Mouse (Mus musculus) hindbrain, embryonic 16.5 days (tissue): ENCODE results near the gene Miip. TPM values are rescaled to one million over a fixed set of nuclear protein-coding genes. Genes with fewer than 3 reads are reported as not detected.

Source experiments
- ATAC-seq: fragments of 200-750 bp; cut with Nextera tagmentation; 2 replicates; pipeline ENCODE4 v1.8.0; 2017; ENCODE audit warnings: moderate TSS enrichment, moderate library complexity
- H3K27ac ChIP-seq: fragments of 300-500 bp; sonication (generic); 2 replicates; pipeline ENCODE4 v1.5.1; 2014; ENCODE audit warnings: low read depth, mild to moderate bottlenecking, control low read depth, low read length, moderate library complexity
- H3K27me3 ChIP-seq: fragments of 300-500 bp; sonication (generic); replicated peaks from 2 replicates; pipeline ENCODE4 v1.6.1; 2014; ENCODE audit warnings: low read length; ENCODE audit not compliant: control insufficient read depth, insufficient read depth
- H3K36me3 ChIP-seq: fragments of 300-500 bp; sonication (generic); 2 replicates; pipeline ENCODE4 v1.6.1; 2014; ENCODE audit warnings: mild to moderate bottlenecking, low read length, moderate library complexity, mixed read lengths; ENCODE audit not compliant: control insufficient read depth, insufficient read depth
- H3K4me1 ChIP-seq: fragments of 300-500 bp; sonication (generic); 2 replicates; pipeline ENCODE4 v1.6.1; 2014; ENCODE audit warnings: low read depth, low read length; ENCODE audit not compliant: control insufficient read depth, insufficient read depth
- H3K4me2 ChIP-seq: fragments of 300-500 bp; sonication (generic); 2 replicates; pipeline ENCODE4 v1.6.1; 2014; ENCODE audit warnings: mild to moderate bottlenecking, low read length, control low read depth, moderate library complexity
- H3K4me3 ChIP-seq: fragments of 300-500 bp; sonication (generic); 2 replicates; pipeline ENCODE4 v1.5.1; 2014; ENCODE audit warnings: mild to moderate bottlenecking, low read length, control low read depth, moderate library complexity
- H3K9ac ChIP-seq: fragments of 300-500 bp; sonication (generic); 2 replicates; pipeline ENCODE4 v1.6.1; 2014; ENCODE audit warnings: low read depth, mild to moderate bottlenecking, control low read depth, low read length, moderate library complexity
- H3K9me3 ChIP-seq: fragments of 300-500 bp; sonication (generic); 2 replicates; pipeline ENCODE4 v1.6.1; 2014; ENCODE audit warnings: mild to moderate bottlenecking, low read length, moderate library complexity; ENCODE audit not compliant: control insufficient read depth
- WGBS: fragments of 180-500 bp; shearing (Covaris S2); extraction: QIAGEN DNeasy Blood & Tissue Kit; methylation state at CpG from one replicate; pipeline ENCODE4 v1.1.7; 2014; 5-methylcytosine and 5-hydroxymethylcytosine counted together
- polyA plus RNA-seq: library from polyadenylated mRNA; unstranded; fragments of >200 nt; fragmentation: Nextera tagmentation; extraction: Ambion mirVana; gene quantifications from 2 replicates; pipeline ENCODE4 v1.2.1, GENCODE M21; 2015

Gene Miip
- 37.6 and 38.7 TPM in 2 replicates for polyA plus RNA-seq

- Histone ChIP-seq H3K27ac (peak within 1 kb of the TSS; percentile 86), H3K36me3 (peaks cover 20% of the 10 kb centered on the region; the same call in 1 of the 2 replicates), H3K4me1 (peaks cover 20% of the 10 kb centered on the region), H3K27me3 (no peaks in the 10 kb centered on the region), H3K9ac (peak within 1 kb of the TSS; percentile 82), H3K4me3 (peak within 1 kb of the TSS; percentile 80), H3K9me3 (no peaks in the 10 kb centered on the region), H3K4me2 (peak within 1 kb of the TSS; percentile 66)
- 0% methylated on average over 30 of the region's 30 CpGs for WGBS
- ATAC-seq: peak; percentile 97
These were observed at the start of gene Miip, which contains the start of gene Fv1 for GRCm38 (mm10) chr4:147868450-147869031. Gene Miip, minus strand, starts transcription at chr4:147868816. Gene Fv1, plus strand, starts transcription at chr4:147868979.

GRCm38 (mm10) chr4:147909486-147909885, 40.9 kb upstream of the Miip start:
- Histone ChIP-seq H3K9ac (no peak overlapping the region), H3K27me3 (no peaks in the 10 kb centered on the region), H3K27ac (no peak overlapping the region), H3K36me3 (no peaks in the 10 kb centered on the region), H3K4me3 (no peak overlapping the region), H3K4me1 (no peaks in the 10 kb centered on the region), H3K9me3 (no peaks in the 10 kb centered on the region), H3K4me2 (no peak overlapping the region)
- ATAC-seq: no peak
- 92% methylated on average over 5 of the region's 5 CpGs for WGBS

GRCm38 (mm10) chr4:147906230-147906629, 37.6 kb upstream of the Miip start:
- Histone ChIP-seq H3K4me1 (peaks cover 7% of the 10 kb centered on the region), H3K9ac (no peak overlapping the region), H3K27ac (no peak overlapping the region), H3K9me3 (no peaks in the 10 kb centered on the region), H3K27me3 (no peaks in the 10 kb centered on the region), H3K4me2 (no peak overlapping the region), H3K36me3 (no peaks in the 10 kb centered on the region; the same call in 1 of the 2 replicates), H3K4me3 (no peak overlapping the region)
- no peak for ATAC-seq
- 74% methylated on average over 5 of the region's 5 CpGs for WGBS

GRCm38 (mm10) chr4:147905090-147905659, 36.6 kb upstream of the Miip start:
- Histone ChIP-seq H3K4me3 (peak overlapping the region; percentile 85), H3K9me3 (no peaks in the 10 kb centered on the region), H3K4me2 (peak overlapping the region; percentile 52), H3K9ac (peak overlapping the region; percentile 90), H3K36me3 (peaks cover 2% of the 10 kb centered on the region; the same call in 1 of the 2 replicates), H3K27me3 (no peaks in the 10 kb centered on the region), H3K27ac (peak overlapping the region; percentile 91), H3K4me1 (peaks cover 7% of the 10 kb centered on the region)
- under 1% methylated on average over 8 of the region's 8 CpGs for WGBS
- peak; percentile 37 for ATAC-seq

GRCm38 (mm10) chr4:147904313-147905089, 35.9 kb upstream of the Miip start, which contains the start of gene Mfn2:
Gene Mfn2, minus strand, starts transcription at chr4:147904704.
- Histone ChIP-seq H3K4me2 (peak within 1 kb of the TSS; percentile 69), H3K4me1 (peaks cover 7% of the 10 kb centered on the region), H3K9me3 (no peaks in the 10 kb centered on the region), H3K27ac (peak within 1 kb of the TSS; percentile 91), H3K4me3 (peak within 1 kb of the TSS; percentile 85), H3K9ac (peak within 1 kb of the TSS; percentile 90), H3K27me3 (no peaks in the 10 kb centered on the region), H3K36me3 (peaks cover 2% of the 10 kb centered on the region)
- WGBS: under 1% methylated on average over 56 of the region's 59 CpGs
- peak; percentile 93 for ATAC-seq

- no peak overlapping the region for H3K27ac ChIP-seq
- no peak for ATAC-seq
- 78% methylated on average over 3 of the region's 3 CpGs for WGBS
These were observed 35.0 kb upstream of the Miip start for GRCm38 (mm10) chr4:147903601-147904000.

GRCm38 (mm10) chr4:147902906-147903500, 34.4 kb upstream of the Miip start:
- Histone ChIP-seq H3K9ac (no peak overlapping the region), H3K4me2 (no peak overlapping the region), H3K4me1 (peaks cover 7% of the 10 kb centered on the region), H3K27me3 (no peaks in the 10 kb centered on the region), H3K36me3 (peaks cover 8% of the 10 kb centered on the region), H3K4me3 (no peak overlapping the region), H3K27ac (no peak overlapping the region), H3K9me3 (no peaks in the 10 kb centered on the region)
- no peak for ATAC-seq
- 94% methylated on average over 12 of the region's 12 CpGs for WGBS

More at GRCm38 (mm10) chr4:147903601-147904000, 35.0 kb upstream of the Miip start:
- Histone ChIP-seq H3K9me3 (no peaks in the 10 kb centered on the region), H3K4me1 (peaks cover 7% of the 10 kb centered on the region), H3K9ac (peak overlapping the region; percentile 90), H3K27me3 (no peaks in the 10 kb centered on the region), H3K4me2 (peak overlapping the region; percentile 69), H3K36me3 (peaks cover 4% of the 10 kb centered on the region), H3K4me3 (peak overlapping the region; percentile 85)

- H3K9me3 ChIP-seq: no peaks in the 10 kb centered on the region
- WGBS: 91% methylated on average over 7 of the region's 7 CpGs
- H3K36me3 ChIP-seq: peaks cover 26% of the 10 kb centered on the region
- H3K4me3 ChIP-seq: no peak overlapping the region
- H3K9ac ChIP-seq: no peak overlapping the region
- no peak overlapping the region for H3K4me2 ChIP-seq
- no peak overlapping the region for H3K27ac ChIP-seq
- peaks cover 7% of the 10 kb centered on the region for H3K4me1 ChIP-seq
- H3K27me3 ChIP-seq: no peaks in the 10 kb centered on the region
- no peak for ATAC-seq
These were observed 31.8 kb upstream of the Miip start for GRCm38 (mm10) chr4:147900452-147900851.
